Mouse (Mus musculus): ENCODE measurements around the gene Atad3a. TPM values are rescaled to one million over a fixed set of nuclear protein-coding genes. Genes with fewer than 3 reads are reported as not detected.

Atad3a gene
- polyA plus RNA-seq, 1 experiment from 2014 or later: 47.9 TPM

DNA sequence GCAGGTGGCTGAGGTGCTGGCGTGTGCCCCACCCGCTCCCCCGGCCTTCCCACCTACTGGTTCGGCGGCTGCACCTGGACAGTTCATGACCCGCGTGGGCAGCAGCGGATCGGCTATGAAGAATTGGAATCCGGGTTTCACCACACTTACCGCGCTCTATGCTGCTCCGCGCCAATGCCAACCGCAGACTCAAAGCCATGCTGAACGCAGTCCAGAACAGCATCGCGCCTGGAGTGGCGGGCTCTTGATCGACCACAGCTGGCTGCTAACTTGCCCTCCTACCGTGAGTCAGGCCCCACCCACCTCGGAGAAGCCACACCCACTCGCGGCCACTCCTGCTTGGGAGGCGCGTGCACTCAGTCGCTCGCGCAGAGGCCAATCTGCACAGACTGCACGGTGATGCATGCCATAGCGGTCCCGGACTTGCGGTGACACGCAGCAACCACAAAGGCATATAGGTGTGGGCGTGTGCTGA, 13.4 kb upstream of the Atad3a start, which contains the start of gene Vwa1:
Gene Vwa1, minus strand, starts transcription at position 419 of the 475 bp plus-strand sequence.
- Histone ChIP-seq H3K27ac (replicated peaks) (no peak within 1 kb of the TSS), H3K9ac (0 out of 2 replicates have a peak within 1 kb of the TSS, but pooled peaks have one; percentile 15), H3K4me3 (replicated peaks) (peak within 1 kb of the TSS; percentile 37), H3K4me2 (peak within 1 kb of the TSS; percentile 70), H3K27me3 (peaks cover 70% of the 10 kb centered on the region), H3K4me1 (replicated peaks) (peaks cover 38% of the 10 kb centered on the region), H3K36me3 (replicated peaks) (no peaks in the 10 kb centered on the region), H3K9me3 (replicated peaks) (no peaks in the 10 kb centered on the region)
- WGBS (ENCODE audit: insufficient replicate concordance): 2% methylated on average over 35 of the region's 35 CpGs
- ATAC-seq (ENCODE audit: insufficient read depth): peak; percentile 53

DNA sequence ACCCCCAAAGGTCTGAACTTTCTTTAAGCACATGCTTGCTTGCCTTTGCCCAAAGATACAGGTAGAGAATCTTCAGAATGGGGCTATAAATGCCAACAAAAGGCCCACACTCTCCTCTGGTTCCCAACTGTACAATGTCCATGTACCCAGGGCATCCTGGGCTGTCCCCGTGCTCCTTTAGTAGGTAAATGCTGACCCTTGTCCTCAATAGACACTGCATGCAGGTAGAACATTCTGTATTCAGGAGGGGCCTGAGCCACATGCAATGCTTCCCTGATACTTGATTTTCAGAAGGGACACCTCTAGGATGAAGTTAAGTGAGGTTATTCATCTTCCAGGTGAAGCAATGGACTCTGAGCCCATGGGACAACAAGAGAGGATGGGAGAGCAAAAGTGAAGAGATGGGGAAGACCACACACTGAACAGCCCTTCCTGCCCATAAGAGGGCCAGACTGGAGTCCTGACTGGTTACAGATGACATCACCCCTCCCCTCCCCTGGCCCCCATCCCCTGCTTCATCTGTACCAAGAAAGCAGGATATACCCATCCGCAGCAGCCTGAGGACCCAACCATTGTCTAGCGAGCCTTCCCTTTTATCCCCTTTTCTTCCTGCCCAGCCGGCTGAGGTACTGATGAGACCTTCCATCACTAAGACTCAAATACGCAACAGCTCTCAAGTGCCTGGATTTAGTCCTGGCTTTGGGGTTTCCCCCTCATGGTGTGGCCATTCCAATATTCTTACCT, 12.6 kb upstream of the Atad3a start:
- WGBS (ENCODE audit: insufficient replicate concordance): 36% methylated on average over 5 of the region's 5 CpGs
- Histone ChIP-seq H3K9ac (no peak overlapping the region), H3K27ac (replicated peaks) (no peak overlapping the region), H3K9me3 (replicated peaks) (no peaks in the 10 kb centered on the region), H3K27me3 (peaks cover 70% of the 10 kb centered on the region), H3K4me2 (peak overlapping the region; percentile 70; the same call in 1 of the 2 replicates), H3K4me3 (replicated peaks) (no peak overlapping the region), H3K4me1 (replicated peaks) (peaks cover 39% of the 10 kb centered on the region), H3K36me3 (replicated peaks) (no peaks in the 10 kb centered on the region)
- ATAC-seq (ENCODE audit: insufficient read depth): no peak

- no peak overlapping the region for H3K27ac ChIP-seq (replicated peaks)
- 72% methylated on average over 13 of the region's 13 CpGs for WGBS (ENCODE audit: insufficient replicate concordance)
- ATAC-seq (ENCODE audit: insufficient read depth): no peak
- no peaks in the 10 kb centered on the region for H3K9me3 ChIP-seq (replicated peaks)
- no peaks in the 10 kb centered on the region for H3K36me3 ChIP-seq (replicated peaks)
- peaks cover 39% of the 10 kb centered on the region for H3K4me1 ChIP-seq (replicated peaks)
- H3K27me3 ChIP-seq: peaks cover 68% of the 10 kb centered on the region
- H3K4me2 ChIP-seq: no peak overlapping the region
- no peak overlapping the region for H3K4me3 ChIP-seq (replicated peaks)
- H3K9ac ChIP-seq: no peak overlapping the region
Observed at GRCm38 (mm10) chr4:155772786-155773185, 11.9 kb upstream of the Atad3a start.

DNA sequence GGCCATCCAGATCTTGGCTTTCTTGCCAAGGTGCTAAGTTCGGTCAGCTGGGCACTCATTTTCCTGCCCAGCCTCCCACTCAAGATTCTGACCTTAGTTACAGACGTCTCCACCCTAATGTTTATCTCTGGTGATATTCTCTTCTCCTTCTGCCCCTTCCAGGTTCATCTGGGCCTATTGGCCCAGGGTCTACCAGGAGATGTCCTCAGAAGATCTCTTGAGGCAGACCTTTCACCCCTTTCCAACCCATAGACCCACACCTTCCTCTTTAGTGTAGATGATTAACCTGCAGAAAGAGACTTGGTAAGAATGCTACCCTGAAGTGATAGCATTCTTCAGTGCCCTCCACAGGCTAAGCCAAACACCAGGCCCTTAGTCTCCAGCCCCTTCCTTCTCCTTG, 10.8 kb upstream of the Atad3a start:
- peaks cover 34% of the 10 kb centered on the region for H3K4me1 ChIP-seq (replicated peaks)
- WGBS (ENCODE audit: insufficient replicate concordance): 62% methylated on average over 2 of the region's 2 CpGs
- peaks cover 61% of the 10 kb centered on the region for H3K27me3 ChIP-seq
- ATAC-seq (ENCODE audit: insufficient read depth): no peak
- H3K9ac ChIP-seq: no peak overlapping the region
- no peaks in the 10 kb centered on the region for H3K36me3 ChIP-seq (replicated peaks)
- H3K4me2 ChIP-seq: no peak overlapping the region
- no peaks in the 10 kb centered on the region for H3K9me3 ChIP-seq (replicated peaks)
- H3K27ac ChIP-seq (replicated peaks): no peak overlapping the region
- no peak overlapping the region for H3K4me3 ChIP-seq (replicated peaks)

GRCm38 (mm10) chr4:155770626-155771025, 9.7 kb upstream of the Atad3a start:
- H3K27me3 ChIP-seq: peaks cover 51% of the 10 kb centered on the region
- H3K36me3 ChIP-seq (replicated peaks): no peaks in the 10 kb centered on the region
- H3K4me2 ChIP-seq: peak overlapping the region; percentile 90
- no peak overlapping the region for H3K27ac ChIP-seq (replicated peaks)
- peaks cover 31% of the 10 kb centered on the region for H3K4me1 ChIP-seq (replicated peaks)
- WGBS (ENCODE audit: insufficient replicate concordance): 57% methylated on average over 24 of the region's 24 CpGs
- no peaks in the 10 kb centered on the region for H3K9me3 ChIP-seq (replicated peaks)
- no peak for ATAC-seq (ENCODE audit: insufficient read depth)
- peak overlapping the region; percentile 67; the same call in 1 of the 2 replicates for H3K9ac ChIP-seq
- peak overlapping the region; percentile 67 for H3K4me3 ChIP-seq (replicated peaks)

DNA sequence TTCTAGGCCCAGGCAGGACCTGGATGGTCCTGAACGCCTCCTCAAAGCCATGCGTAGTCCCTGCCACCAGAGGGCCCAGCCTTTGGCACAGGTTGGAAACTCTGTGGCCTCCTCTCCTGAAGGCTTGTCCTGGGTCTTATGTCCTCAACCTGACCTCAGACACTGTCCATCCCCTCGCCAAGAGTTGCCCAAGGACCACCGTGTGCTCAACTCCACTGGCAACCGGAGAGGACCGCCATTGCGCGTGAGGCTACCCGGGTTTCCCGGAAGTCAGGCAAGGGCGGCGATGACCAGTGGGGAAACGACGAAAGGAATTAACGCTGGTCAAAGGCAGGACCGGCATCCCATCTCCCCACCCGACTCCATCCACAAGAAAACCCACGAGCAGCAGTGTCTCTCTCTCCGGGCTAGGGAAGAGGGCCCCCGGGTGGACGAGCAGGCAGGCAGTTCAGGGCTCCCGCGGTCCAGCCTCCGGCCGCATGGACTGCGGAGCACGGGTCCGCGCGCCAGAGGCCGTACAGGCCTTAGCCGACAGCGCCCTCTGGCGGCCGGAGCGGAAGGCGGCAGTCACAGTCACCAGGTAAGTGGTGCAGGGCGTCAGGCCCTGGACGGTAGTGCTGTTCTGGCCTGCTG, 9.1 kb upstream of the Atad3a start:
- Histone ChIP-seq H3K4me2 (peak overlapping the region; percentile 90), H3K4me3 (replicated peaks) (peak overlapping the region; percentile 67), H3K4me1 (replicated peaks) (peaks cover 26% of the 10 kb centered on the region), H3K36me3 (replicated peaks) (no peaks in the 10 kb centered on the region), H3K9ac (peak overlapping the region; percentile 67), H3K27me3 (peaks cover 45% of the 10 kb centered on the region), H3K9me3 (replicated peaks) (no peaks in the 10 kb centered on the region), H3K27ac (replicated peaks) (peak overlapping the region; percentile 61)
- ATAC-seq (ENCODE audit: insufficient read depth): peak; percentile 84
- WGBS (ENCODE audit: insufficient replicate concordance): under 1% methylated on average over 39 of the region's 39 CpGs

- peak overlapping the region; percentile 67 for H3K4me3 ChIP-seq (replicated peaks)
- H3K4me2 ChIP-seq: peak overlapping the region; percentile 90
- H3K9me3 ChIP-seq (replicated peaks): no peaks in the 10 kb centered on the region
- peak overlapping the region; percentile 67; the same call in 1 of the 2 replicates for H3K9ac ChIP-seq
- H3K4me1 ChIP-seq (replicated peaks): peaks cover 21% of the 10 kb centered on the region
- WGBS (ENCODE audit: insufficient replicate concordance): 61% methylated on average over 5 of the region's 5 CpGs
- H3K27me3 ChIP-seq: peaks cover 40% of the 10 kb centered on the region
- no peaks in the 10 kb centered on the region for H3K36me3 ChIP-seq (replicated peaks)
- ATAC-seq (ENCODE audit: insufficient read depth): no peak
- no peak overlapping the region for H3K27ac ChIP-seq (replicated peaks)
Observed at GRCm38 (mm10) chr4:155769496-155769879, 8.6 kb upstream of the Atad3a start.

GRCm38 (mm10) chr4:155762357-155762756, 1.5 kb upstream of the Atad3a start:
- Histone ChIP-seq H3K36me3 (replicated peaks) (peaks cover 7% of the 10 kb centered on the region; the same call in 1 of the 2 replicates), H3K4me1 (replicated peaks) (peaks cover 41% of the 10 kb centered on the region), H3K27me3 (no peaks in the 10 kb centered on the region), H3K9me3 (replicated peaks) (no peaks in the 10 kb centered on the region), H3K4me2 (no peak overlapping the region), H3K9ac (no peak overlapping the region), H3K27ac (replicated peaks) (no peak overlapping the region), H3K4me3 (replicated peaks) (no peak overlapping the region)
- ATAC-seq (ENCODE audit: insufficient read depth): no peak
- WGBS (ENCODE audit: insufficient replicate concordance): 62% methylated on average over 3 of the region's 3 CpGs

DNA sequence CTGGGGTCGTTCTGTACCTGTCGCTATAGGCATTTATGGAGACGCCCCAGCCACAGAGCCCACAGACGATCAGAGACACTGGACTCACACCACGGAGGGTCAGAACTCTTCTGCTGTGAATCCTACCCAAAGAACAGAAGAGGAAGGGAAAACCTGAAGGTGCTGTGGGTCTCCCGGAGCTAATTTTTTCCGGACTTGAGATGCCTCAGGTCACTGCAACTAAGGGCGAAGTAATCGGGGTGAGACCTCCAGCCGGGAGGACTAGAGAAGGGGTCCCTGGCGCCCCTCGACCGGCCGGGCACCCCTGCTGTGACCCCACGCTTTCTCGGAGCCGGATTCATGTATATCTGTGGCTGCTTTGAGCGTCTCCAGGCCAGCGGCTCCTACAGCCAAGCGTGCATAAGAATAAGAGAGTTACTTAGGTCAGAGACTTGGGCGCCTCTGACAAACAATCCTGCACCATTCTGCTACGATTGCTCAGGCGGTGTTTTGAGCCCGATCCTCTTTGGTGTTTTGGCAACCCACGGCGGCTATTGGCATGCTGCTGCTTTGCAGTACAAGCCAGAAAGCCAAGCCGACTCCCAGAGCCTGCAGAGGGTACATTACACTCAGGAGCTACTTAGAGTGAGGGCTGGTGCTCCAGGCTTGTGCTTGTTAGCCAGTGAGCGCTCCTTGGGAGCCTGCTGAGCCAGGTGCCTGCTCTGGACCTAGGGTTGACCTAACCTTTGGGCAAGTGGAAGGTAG, 635 bp upstream of the Atad3a start:
- ATAC-seq (ENCODE audit: insufficient read depth): no peak
- H3K27me3 ChIP-seq: no peaks in the 10 kb centered on the region

GRCm38 (mm10) chr4:155759862-155760612, 856 bp downstream of the Atad3a start:
- Histone ChIP-seq H3K27me3 (no peaks in the 10 kb centered on the region), H3K27ac (replicated peaks) (peak overlapping the region; percentile 66), H3K9ac (peak overlapping the region; percentile 84), H3K36me3 (replicated peaks) (peaks cover 30% of the 10 kb centered on the region), H3K4me1 (replicated peaks) (peaks cover 41% of the 10 kb centered on the region), H3K4me2 (peak overlapping the region; percentile 99), H3K4me3 (replicated peaks) (peak overlapping the region; percentile 78), H3K9me3 (replicated peaks) (no peaks in the 10 kb centered on the region)
- WGBS (ENCODE audit: insufficient replicate concordance): 2% methylated on average over 10 of the region's 10 CpGs
- ATAC-seq (ENCODE audit: insufficient read depth): no peak

More for the DNA sequence above, 635 bp upstream of the Atad3a start:
- 2% methylated on average over 28 of the region's 28 CpGs for WGBS (ENCODE audit: insufficient replicate concordance)
- H3K4me2 ChIP-seq: peak overlapping the region; percentile 99
- peaks cover 15% of the 10 kb centered on the region for H3K36me3 ChIP-seq (replicated peaks)
- H3K9ac ChIP-seq: peak overlapping the region; percentile 84
- H3K9me3 ChIP-seq (replicated peaks): no peaks in the 10 kb centered on the region
- peaks cover 41% of the 10 kb centered on the region for H3K4me1 ChIP-seq (replicated peaks)
- peak overlapping the region; percentile 60 for H3K27ac ChIP-seq (replicated peaks)
- peak overlapping the region; percentile 78 for H3K4me3 ChIP-seq (replicated peaks)
